Mouse (Mus musculus) brain, embryonic 14.5 days (tissue): ENCODE results near the gene Ank2.

Source experiments
- CTCF ChIP-seq: fragments of 200-500 bp; IDR thresholded peaks from 2 replicates; pipeline ENCODE4 v1.5.1; 2012; ENCODE audit warnings: inconsistent platforms, mild to moderate bottlenecking, moderate library complexity, borderline replicate concordance; ENCODE audit not compliant: insufficient read depth, insufficient read length; ENCODE audit errors: extremely low read depth
- POLR2A ChIP-seq: fragments of 200-500 bp; IDR thresholded peaks from 2 replicates; pipeline ENCODE4 v1.6.1; 2012; ENCODE audit warnings: mild to moderate bottlenecking, inconsistent platforms, borderline replicate concordance; ENCODE audit not compliant: poor library complexity, insufficient read depth, insufficient read length, severe bottlenecking; ENCODE audit errors: extremely low read depth

- TF ChIP-seq POLR2A (no peak), CTCF (no peak)
Observed at GRCm38 (mm10) chr3:126952698-126953097, 546.5 kb downstream of the Ank2 start.
